ENCODE assay signal across 9 mouse cellular contexts in the genomic region with DNA sequence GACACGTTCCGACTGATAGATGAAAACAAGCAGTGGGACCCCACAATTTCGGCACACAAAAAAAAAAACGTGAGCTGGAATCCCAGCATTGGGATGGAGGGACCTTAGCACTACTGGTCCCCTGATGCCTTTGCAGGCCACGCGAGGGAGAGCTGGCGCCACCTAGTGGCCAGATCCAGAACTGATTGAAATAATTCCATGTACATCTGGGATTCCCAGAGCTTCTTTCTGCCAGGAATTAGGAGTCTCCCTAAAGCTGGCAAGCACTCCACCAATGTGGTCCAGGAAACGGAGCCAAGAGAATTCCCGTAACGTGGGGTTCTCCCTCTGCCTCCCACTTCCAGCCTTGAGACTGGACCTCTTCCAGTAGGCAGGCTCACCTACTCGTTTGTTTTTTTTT. TPM values are rescaled to one million over a fixed set of nuclear protein-coding genes. Genes with fewer than 3 reads are reported as not detected.
A peak's percentile ranks its signal among the peaks of the same experiment; 100 is the strongest.
DNase-seq lines count a peak whose midpoint lies in the region; ATAC-seq lines count a peak whose summit lies in the region.
"Had no signal": no experiment of that assay in that cellular context is flagged by ENCODE, and none has a peak within 500 bp of the region (broad histone marks: within the 10 kb centered on the region; RNA-seq: fewer than 3 reads in every experiment).

No protein-coding gene starts in this region.

- no peaks in the 10 kb centered on the region for H3K9me3 ChIP-seq in forebrain, embryonic 14.5 days (replicated peaks; ENCODE audit: control insufficient read depth, low read length)
- H3K9me3 ChIP-seq: liver, embryonic 15.5 days had no signal

- H3K27me3 ChIP-seq in forebrain, embryonic 14.5 days (replicated peaks; ENCODE audit: control insufficient read depth, insufficient read depth, low read length): no peaks in the 10 kb centered on the region
- H3K27me3 ChIP-seq: liver, embryonic 15.5 days had no signal

- H3K4me1 ChIP-seq in forebrain, embryonic 14.5 days (ENCODE audit: control insufficient read depth, insufficient read depth, low read length): no peaks in the 10 kb centered on the region
- H3K4me1 ChIP-seq: liver, embryonic 15.5 days had no signal

- H3K36me3 ChIP-seq in forebrain, embryonic 14.5 days (ENCODE audit: control insufficient read depth, insufficient read depth, low read length): no peaks in the 10 kb centered on the region
- H3K36me3 ChIP-seq: liver, embryonic 15.5 days had no signal

- no peak overlapping the region for H3K4me3 ChIP-seq in forebrain, embryonic 14.5 days (ENCODE audit: low read depth, low read length)
- H3K4me3 ChIP-seq: liver, embryonic 15.5 days had no signal

- H3K4me2 ChIP-seq in forebrain, embryonic 14.5 days (ENCODE audit: low read length): no peak overlapping the region
- H3K4me2 ChIP-seq: liver, embryonic 15.5 days had no signal

- DNase-seq in ZHBTc4 (ENCODE audit: low read depth, low spot score): peak; percentile 82
- peak; percentile 96 for DNase-seq in forebrain, embryonic 14.5 days (ENCODE audit: low spot score)
- peak; percentile 67 to 72 for DNase-seq in heart, postnatal 36 days
- peak; percentile 89 to 96 for DNase-seq in left cerebral cortex, adult 18-20 months (ENCODE audit: low spot score in 2 of 2)
- DNase-seq in mesoderm, embryonic 11.5 days (ENCODE audit: low read depth, low spot score): peak; percentile 83
- peak; percentile 34 for DNase-seq in skeletal muscle tissue, adult 2 months (ENCODE audit: low read depth, low spot score)
- DNase-seq in T-cell, adult 2 months (ENCODE audit: low spot score): no peak

- peak; percentile 61; the same call in 1 of the 2 replicates for ATAC-seq in cerebellum, adult (ENCODE audit: insufficient number of reproducible peaks, low FRiP score, low TSS enrichment)
- peak; percentile 75 for ATAC-seq in forebrain, embryonic 14.5 days

- no peak overlapping the region for H3K27ac ChIP-seq in forebrain, embryonic 14.5 days (ENCODE audit: low read depth, low read length)
- H3K27ac ChIP-seq: liver, embryonic 15.5 days had no signal

- no peak overlapping the region for H3K9ac ChIP-seq in forebrain, embryonic 14.5 days (ENCODE audit: low read length)
- H3K9ac ChIP-seq: liver, embryonic 15.5 days had no signal

- intact Hi-C loops in heart, postnatal 36 days (cut with DNase I): loop anchor here (2.0 kb wide), 3 partner anchors 714 to 1330 kb away; no protein-coding TSS in a partner anchor

- WGBS in forebrain, embryonic 14.5 days: 7% methylated on average over 11 of the region's 11 CpGs

RNA-seq across cellular contexts. Expression of gene Mc3r, which starts 41.3 kb away (rescaled TPM):
- 0.07 and 0.55 TPM in 2 replicates for polyA plus RNA-seq in forebrain, embryonic 14.5 days (2014; fragmentation: Nextera tagmentation; extraction: Ambion mirVana)
- not detected for total RNA-seq in heart, postnatal 36 days (2021)
- total RNA-seq in left cerebral cortex, adult 18-20 months (2021): under 1 TPM; 0.21 to 0.26 TPM
